Mouse (Mus musculus): ENCODE data around the gene Pnliprp2. TPM values are rescaled to one million over a fixed set of nuclear protein-coding genes. Genes with fewer than 3 reads are reported as not detected.

The Pnliprp2 gene
- polyA plus RNA-seq, 1 experiment from 2014 or later, result 5.4 TPM

DNA sequence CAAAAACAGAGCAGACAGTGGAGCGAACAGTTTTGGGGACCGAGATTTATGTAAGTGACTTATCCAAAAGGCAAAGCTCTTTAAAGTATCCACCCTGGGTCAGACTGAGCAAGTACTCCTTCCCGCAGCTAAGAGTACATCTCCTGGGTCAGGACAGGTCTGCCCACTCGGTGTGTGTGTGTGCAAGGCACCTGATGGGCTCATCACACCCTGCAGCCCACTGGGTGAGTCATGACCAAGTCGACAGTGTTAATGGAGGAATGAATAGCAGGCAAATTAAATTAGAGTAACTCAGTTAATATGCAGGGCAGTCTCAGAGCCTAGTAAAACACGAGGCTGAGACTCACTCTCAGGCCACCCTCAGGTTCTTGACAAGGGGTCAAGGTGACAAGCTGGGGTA is 49.3 kb downstream of the Pnliprp2 start:
- 77% methylated on average over 6 of the region's 6 CpGs for WGBS
- ATAC-seq, result no peak

GRCm38 (mm10) chr19:58810536-58810935 is 51.0 kb downstream of the Pnliprp2 start:
- no peak overlapping the region for H3K27ac ChIP-seq
- H3K36me3 ChIP-seq, result no peaks in the 10 kb centered on the region
- no peaks in the 10 kb centered on the region for H3K9me3 ChIP-seq
- H3K4me3 ChIP-seq (replicated peaks), result no peak overlapping the region
- no peak for ATAC-seq
- H3K4me2 ChIP-seq (replicated peaks), result no peak overlapping the region
- no peak overlapping the region for H3K9ac ChIP-seq
- WGBS, result 74% methylated on average over 5 of the region's 5 CpGs
- no peaks in the 10 kb centered on the region for H3K4me1 ChIP-seq (replicated peaks)
- no peaks in the 10 kb centered on the region for H3K27me3 ChIP-seq (replicated peaks)

More for the DNA sequence above, 49.3 kb downstream of the Pnliprp2 start:
- no peak overlapping the region for H3K9ac ChIP-seq
- H3K4me2 ChIP-seq (replicated peaks), result no peak overlapping the region
- no peaks in the 10 kb centered on the region for H3K27me3 ChIP-seq (replicated peaks)
- no peak overlapping the region for H3K4me3 ChIP-seq (replicated peaks)
- no peaks in the 10 kb centered on the region for H3K9me3 ChIP-seq
- H3K36me3 ChIP-seq, result no peaks in the 10 kb centered on the region
- H3K27ac ChIP-seq, result no peak overlapping the region
- no peaks in the 10 kb centered on the region for H3K4me1 ChIP-seq (replicated peaks)

DNA sequence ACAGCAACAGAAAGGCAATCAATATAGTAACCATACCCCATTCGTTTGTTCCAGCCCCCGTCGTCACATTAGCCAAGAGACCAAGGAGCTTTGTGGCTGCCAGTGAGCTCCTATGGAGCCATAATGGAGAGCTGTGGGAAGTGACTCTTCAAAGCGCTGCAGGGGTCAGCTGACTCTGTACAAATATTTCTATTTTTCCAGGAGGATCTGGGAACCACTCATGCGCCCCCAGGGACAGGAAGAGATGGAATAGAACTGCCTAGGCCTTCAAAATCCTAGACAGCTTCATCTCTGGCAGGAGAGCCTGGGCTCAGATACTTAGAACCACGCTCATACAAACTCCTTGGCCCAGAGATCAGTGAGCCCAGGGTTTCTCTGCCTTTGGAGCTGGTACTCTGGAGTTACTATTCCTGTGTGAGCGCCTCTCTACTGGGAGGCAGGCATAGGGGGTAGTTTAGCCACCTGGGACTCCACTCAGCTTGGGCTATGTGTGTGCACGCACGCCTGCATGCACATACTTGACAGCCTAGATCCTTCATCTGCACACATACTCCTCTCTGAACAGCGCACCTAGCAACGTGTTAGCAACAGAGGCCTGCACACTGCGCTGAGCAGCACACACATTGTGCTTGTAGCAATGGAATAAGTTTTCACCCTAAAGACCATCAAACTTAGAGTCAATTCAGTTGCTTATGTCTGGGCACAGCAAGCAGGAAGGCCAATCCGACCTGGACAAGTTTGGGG is 55.8 kb downstream of the Pnliprp2 start:
- Histone ChIP-seq H3K36me3 (no peaks in the 10 kb centered on the region), H3K4me2 (replicated peaks) (no peak overlapping the region), H3K4me3 (replicated peaks) (no peak overlapping the region), H3K27ac (no peak overlapping the region), H3K9me3 (no peaks in the 10 kb centered on the region), H3K4me1 (replicated peaks) (0 out of 2 replicates have a peak, but pooled peaks cover 3% of the 10 kb centered on the region), H3K9ac (no peak overlapping the region), H3K27me3 (replicated peaks) (no peaks in the 10 kb centered on the region)
- no peak for ATAC-seq
- WGBS, result 85% methylated on average over 13 of the region's 13 CpGs

DNA sequence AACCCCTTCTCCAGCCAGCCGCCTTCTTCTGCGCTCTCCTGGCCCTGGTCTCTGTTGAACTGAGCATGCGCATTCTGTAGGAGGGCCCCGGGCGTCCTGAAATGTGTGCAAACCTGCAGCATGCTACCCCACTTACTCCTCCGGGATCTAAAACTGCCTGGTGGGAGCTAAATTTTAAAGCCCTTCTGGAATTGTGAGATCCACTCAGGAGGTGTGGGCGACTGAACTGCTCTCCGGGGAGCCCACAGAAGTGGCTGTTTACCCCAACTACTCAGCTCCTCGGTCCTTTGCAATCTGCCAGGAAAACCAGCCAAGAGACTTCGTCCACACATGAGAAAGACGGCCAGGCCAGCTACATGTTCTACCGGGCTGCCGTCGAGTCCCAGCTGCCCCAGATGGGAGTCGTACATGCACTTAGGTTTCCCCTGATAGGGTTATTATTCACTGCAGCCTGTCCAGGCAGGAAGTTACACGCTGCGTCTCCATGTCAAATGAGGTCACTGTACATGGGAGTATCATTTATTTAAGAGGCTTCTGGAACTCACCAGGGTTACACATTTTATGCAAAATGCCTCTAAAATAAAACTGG is 57.0 kb downstream of the Pnliprp2 start:
- 50% methylated on average over 17 of the region's 17 CpGs for WGBS

DNA sequence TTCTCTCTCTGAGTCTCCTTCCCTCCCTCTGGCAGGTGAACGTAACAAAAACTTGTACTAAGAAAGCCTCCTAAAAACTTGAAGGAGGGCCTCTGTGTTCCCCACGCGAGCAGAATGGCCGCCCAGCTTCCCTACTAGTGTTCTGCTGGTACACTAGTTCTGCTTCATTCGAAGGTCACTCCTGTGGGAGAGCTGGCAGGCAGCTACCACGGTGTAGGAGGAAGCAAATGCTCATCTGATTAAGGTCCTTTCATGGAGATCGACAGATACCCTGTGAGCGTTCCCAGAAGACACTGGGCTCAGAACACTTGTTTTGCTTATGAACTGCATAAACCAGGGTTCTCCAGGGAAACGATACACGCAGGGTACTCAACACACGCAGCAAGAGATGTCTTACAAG is 57.9 kb downstream of the Pnliprp2 start:
- Histone ChIP-seq H3K36me3 (no peaks in the 10 kb centered on the region), H3K4me2 (replicated peaks) (no peak overlapping the region), H3K27ac (peak overlapping the region; percentile 19; the same call in 1 of the 2 replicates), H3K9me3 (no peaks in the 10 kb centered on the region), H3K9ac (no peak overlapping the region), H3K4me1 (replicated peaks) (0 out of 2 replicates have a peak, but pooled peaks cover 3% of the 10 kb centered on the region), H3K4me3 (replicated peaks) (no peak overlapping the region), H3K27me3 (replicated peaks) (no peaks in the 10 kb centered on the region)
- 86% methylated on average over 11 of the region's 11 CpGs for WGBS
- no peak for ATAC-seq

More for the DNA sequence above, 57.0 kb downstream of the Pnliprp2 start:
- Histone ChIP-seq H3K9me3 (no peaks in the 10 kb centered on the region), H3K4me2 (replicated peaks) (no peak overlapping the region), H3K9ac (no peak overlapping the region), H3K36me3 (no peaks in the 10 kb centered on the region), H3K27me3 (replicated peaks) (no peaks in the 10 kb centered on the region), H3K4me1 (replicated peaks) (0 out of 2 replicates have a peak, but pooled peaks cover 3% of the 10 kb centered on the region), H3K27ac (peak overlapping the region; percentile 45; the same call in 1 of the 2 replicates), H3K4me3 (replicated peaks) (no peak overlapping the region)
- no peak for ATAC-seq

GRCm38 (mm10) chr19:58818571-58819415 is 59.3 kb downstream of the Pnliprp2 start:
- no peak overlapping the region for H3K9ac ChIP-seq
- H3K4me3 ChIP-seq (replicated peaks), result no peak overlapping the region
- H3K9me3 ChIP-seq, result no peaks in the 10 kb centered on the region
- H3K4me2 ChIP-seq (replicated peaks), result no peak overlapping the region
- H3K27me3 ChIP-seq (replicated peaks), result no peaks in the 10 kb centered on the region
- ATAC-seq, result no peak
- H3K27ac ChIP-seq, result no peak overlapping the region
- H3K4me1 ChIP-seq (replicated peaks), result 0 out of 2 replicates have a peak, but pooled peaks cover 7% of the 10 kb centered on the region
- 70% methylated on average over 14 of the region's 14 CpGs for WGBS
- H3K36me3 ChIP-seq, result no peaks in the 10 kb centered on the region

- H3K9ac ChIP-seq, result no peak overlapping the region
- H3K4me2 ChIP-seq (replicated peaks), result no peak overlapping the region
- H3K4me3 ChIP-seq (replicated peaks), result no peak overlapping the region
- no peaks in the 10 kb centered on the region for H3K36me3 ChIP-seq
- H3K27ac ChIP-seq, result no peak overlapping the region
- H3K27me3 ChIP-seq (replicated peaks), result no peaks in the 10 kb centered on the region
- no peak for ATAC-seq
- no peaks in the 10 kb centered on the region for H3K9me3 ChIP-seq
- H3K4me1 ChIP-seq (replicated peaks), result 0 out of 2 replicates have a peak, but pooled peaks cover 4% of the 10 kb centered on the region
- WGBS, result 64% methylated on average over 20 of the region's 20 CpGs
Observed at GRCm38 (mm10) chr19:58822454-58823200, 63.1 kb downstream of the Pnliprp2 start.

GRCm38 (mm10) chr19:58823301-58823700 is 63.8 kb downstream of the Pnliprp2 start:
- Histone ChIP-seq H3K9me3 (no peaks in the 10 kb centered on the region), H3K4me1 (replicated peaks) (0 out of 2 replicates have a peak, but pooled peaks cover 4% of the 10 kb centered on the region), H3K9ac (no peak overlapping the region), H3K27me3 (replicated peaks) (no peaks in the 10 kb centered on the region), H3K36me3 (no peaks in the 10 kb centered on the region), H3K27ac (no peak overlapping the region), H3K4me2 (replicated peaks) (no peak overlapping the region), H3K4me3 (replicated peaks) (no peak overlapping the region)
- no peak for ATAC-seq
- WGBS, result 81% methylated on average over 3 of the region's 3 CpGs

GRCm38 (mm10) chr19:58824316-58824715 is 64.8 kb downstream of the Pnliprp2 start:
- H3K9ac ChIP-seq, result no peak overlapping the region
- 75% methylated on average over 1 of the region's 1 CpGs for WGBS
- H3K4me2 ChIP-seq (replicated peaks), result no peak overlapping the region
- H3K36me3 ChIP-seq, result no peaks in the 10 kb centered on the region
- H3K27ac ChIP-seq, result no peak overlapping the region
- H3K27me3 ChIP-seq (replicated peaks), result no peaks in the 10 kb centered on the region
- no peak for ATAC-seq
- H3K4me1 ChIP-seq (replicated peaks), result 0 out of 2 replicates have a peak, but pooled peaks cover 4% of the 10 kb centered on the region
- no peaks in the 10 kb centered on the region for H3K9me3 ChIP-seq
- no peak overlapping the region for H3K4me3 ChIP-seq (replicated peaks)

Measured in intestine, embryonic 15.5 days (tissue).